Mouse (Mus musculus): ENCODE data around the gene Saa4.
"Not testable (repeated sequence)": the region's sequence is repeated elsewhere in the genome, so short reads cannot be mapped to it uniquely, and the experiment has no call there.

Saa4 gene

GRCm38 (mm10) chr7:46732458-46732857 is at the start of gene Saa4:
Gene Saa4 (minus strand): TSS chr7:46732603.
- no peak for DNase-seq (ENCODE audit: low spot score)

- peak; percentile 45 for DNase-seq (ENCODE audit: low spot score)
Observed at GRCm38 (mm10) chr7:46770706-46771105, 38.3 kb upstream of the Saa4 start.

DNA sequence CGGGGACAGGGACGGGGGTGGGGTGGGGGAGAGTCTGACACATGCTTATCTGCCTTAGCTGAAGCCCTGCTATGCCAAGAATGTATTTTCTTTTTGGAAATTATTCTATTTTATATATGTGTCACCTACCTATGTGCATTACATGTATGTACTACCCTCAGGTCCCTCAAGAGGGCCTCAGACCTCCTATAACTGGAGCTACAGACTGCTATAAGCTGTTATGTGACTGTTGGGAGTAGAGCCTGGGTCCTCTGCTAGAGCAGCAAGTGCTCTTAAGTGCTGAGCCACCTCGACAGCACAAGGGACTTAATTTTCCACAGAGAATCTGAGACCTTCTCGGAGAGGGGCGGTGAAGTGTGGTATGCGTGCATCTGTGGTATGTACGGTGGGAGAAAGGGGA is 36.0 kb upstream of the Saa4 start:
- DNase-seq (ENCODE audit: low spot score) = no peak

- DNase-seq (ENCODE audit: low spot score) = no peak
Observed at GRCm38 (mm10) chr7:46767371-46767770, 35.0 kb upstream of the Saa4 start.

DNA sequence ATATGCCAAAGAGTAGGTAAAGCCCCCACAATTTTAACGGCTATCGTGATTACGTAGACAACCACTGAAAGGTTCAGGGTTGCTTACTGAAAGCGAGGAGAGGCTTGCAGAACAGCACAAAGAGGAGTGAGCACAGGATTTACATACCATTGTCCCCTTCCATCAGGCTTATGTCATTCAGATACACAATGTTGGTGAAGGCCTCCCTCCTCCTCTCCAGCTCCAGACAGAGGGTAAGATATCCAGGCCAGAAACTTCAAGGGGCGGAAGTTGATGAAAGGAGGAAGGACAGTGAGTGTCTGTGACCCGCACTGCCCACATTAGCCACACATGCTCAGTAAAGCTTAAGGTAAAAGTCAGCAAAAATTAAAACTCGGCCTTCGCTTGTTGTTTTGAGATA is 32.3 kb upstream of the Saa4 start:
- no peak for DNase-seq (ENCODE audit: low spot score)

DNA sequence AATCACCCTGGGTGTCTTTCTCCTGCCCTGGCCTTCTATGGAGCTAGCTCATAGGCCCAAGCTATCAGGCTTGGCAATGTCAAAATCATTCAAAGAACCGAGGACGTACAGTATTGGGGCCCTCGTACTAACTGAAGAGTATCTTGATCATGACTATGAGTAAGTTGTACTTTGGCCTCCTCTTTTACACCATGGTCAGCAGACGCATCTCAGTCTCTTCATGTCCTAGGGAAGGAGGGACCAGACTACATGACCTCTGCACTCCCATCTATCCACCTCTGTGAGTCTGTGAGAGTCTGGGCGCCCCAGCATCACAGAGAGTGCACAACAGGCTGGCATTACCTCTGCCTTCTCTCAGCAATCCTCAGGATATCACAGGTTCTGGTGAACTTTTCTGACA is 30.2 kb upstream of the Saa4 start:
- no peak for DNase-seq (ENCODE audit: low spot score)

- peak; percentile 10 for DNase-seq (ENCODE audit: low spot score)
Observed at GRCm38 (mm10) chr7:46761049-46761795, 28.8 kb upstream of the Saa4 start.

DNA sequence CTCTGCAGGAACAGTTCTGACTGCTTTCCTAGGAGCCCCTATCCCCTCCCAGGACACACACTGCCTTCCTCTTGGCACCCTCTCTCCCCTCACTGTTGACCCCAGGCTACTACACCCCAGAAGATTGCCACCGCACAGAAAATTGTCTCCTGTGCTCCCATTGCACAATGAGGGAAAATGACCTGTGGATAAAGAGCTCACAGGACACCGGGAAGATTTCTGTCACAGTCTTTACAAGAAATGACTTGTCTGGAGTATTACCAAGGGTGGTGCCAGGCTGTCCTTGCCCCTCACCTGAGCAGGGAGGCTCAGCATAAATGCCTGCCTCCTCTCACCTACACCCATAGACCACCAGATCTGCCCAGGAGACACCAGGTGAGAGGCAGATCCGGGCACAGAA is 19.1 kb upstream of the Saa4 start, which contains the start of gene Saa2:
Gene Saa2 (plus strand): TSS at position 301 of the 400 bp plus-strand sequence.
- DNase-seq (ENCODE audit: low spot score) = no peak

DNA sequence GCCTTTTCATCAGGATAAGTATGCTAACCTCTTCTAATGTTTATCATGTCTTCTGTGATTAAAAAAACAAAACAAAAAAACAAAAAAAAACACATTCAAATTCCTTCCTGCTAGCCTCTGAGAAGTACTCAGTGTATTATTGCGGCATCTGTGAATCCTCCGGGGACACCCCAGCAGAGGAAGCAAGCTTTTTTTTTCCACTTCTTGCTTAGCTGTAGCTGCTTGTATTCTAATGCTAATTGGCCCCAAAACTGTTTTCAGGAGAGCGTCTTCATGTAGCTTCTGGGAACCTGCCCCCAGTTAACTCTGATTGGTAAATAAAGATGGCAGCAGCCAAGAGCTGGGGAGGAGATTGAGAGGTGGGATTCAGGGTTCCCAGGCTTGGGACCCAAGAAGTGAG is 16.1 kb upstream of the Saa4 start:
- DNase-seq (ENCODE audit: low spot score) = no peak

DNA sequence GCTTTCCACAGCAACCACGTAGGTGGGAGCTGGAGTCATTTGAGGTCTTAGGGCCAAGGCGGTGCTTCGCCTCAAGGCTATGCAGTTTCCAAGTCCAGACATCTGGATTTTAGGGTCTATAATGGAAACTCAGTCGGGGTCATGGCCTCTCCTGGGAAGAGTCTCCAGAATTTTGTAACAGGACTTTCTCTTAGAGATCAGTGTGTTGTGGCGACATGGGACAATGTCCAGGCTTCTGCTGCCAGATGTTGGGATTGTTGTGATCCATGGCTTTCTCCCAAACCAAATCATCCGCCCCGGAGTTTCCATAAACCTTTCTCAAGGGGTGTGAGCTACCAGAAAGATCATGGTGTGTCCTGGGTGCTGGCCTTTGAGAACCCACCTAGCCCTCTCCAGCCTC is 14.0 kb upstream of the Saa4 start:
- DNase-seq (ENCODE audit: low spot score) = no peak

DNA sequence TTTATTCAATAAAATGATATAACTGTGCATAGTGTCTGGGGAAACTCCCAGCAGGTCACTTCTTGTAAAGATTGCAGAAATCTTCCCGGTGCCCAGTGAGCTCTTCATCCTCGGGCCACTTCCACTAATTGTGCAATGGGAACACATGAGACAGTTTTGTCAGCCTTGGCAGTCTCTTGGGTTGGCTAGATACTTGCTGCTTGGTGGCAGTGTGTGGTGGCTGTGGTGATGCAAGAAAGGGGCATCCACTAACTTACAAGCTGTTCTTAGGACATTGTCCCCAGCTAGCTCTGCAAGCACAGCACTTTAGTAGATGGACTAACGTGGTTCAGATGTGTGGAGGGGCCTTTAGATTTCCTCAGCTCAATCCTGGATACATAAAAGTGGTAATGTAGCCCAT is 13.4 kb upstream of the Saa4 start:
- DNase-seq (ENCODE audit: low spot score) = no peak

DNA sequence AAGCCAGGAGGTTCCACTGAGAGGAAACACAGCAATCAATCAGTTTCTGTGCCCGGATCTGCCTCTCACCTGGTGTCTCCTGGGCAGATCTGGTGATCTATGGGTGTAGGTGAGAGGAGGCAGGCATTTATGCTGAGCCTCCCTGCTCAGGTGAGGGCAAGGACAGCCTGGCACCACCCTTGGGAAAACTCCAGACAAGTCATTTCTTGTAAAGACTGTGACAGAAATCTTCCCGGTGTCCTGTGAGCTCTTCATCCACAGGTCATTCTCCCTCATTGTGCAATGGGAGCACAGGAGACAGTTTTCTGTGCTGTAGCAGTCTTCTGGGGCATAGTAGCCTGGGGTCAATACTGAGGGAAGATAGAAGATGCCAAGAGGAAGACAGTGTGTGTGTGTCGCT is 10.5 kb upstream of the Saa4 start, which contains the start of gene Saa1:
Gene Saa1 (minus strand): TSS at position 101 of the 400 bp plus-strand sequence.
- DNase-seq (ENCODE audit: low spot score) = not testable (repeated sequence)

DNA sequence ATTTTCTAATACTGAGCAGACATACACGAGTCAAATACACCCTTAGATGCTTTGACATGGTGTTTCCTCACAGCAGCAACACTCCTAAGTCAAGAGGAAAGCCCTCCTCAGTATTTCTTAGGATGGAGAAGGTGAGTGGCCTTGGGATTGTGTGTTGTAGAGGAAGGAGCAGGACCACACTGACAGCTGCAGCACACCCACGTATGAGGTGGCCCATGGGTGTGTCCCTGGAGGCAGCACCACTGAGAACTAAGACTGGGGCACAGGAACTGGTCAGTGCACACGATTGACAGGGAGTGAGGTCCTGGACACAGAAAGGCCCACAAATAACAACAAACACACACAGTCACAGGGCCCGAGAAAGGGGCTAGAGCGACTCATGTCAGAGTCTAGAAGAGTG is 7.6 kb upstream of the Saa4 start:
- DNase-seq (ENCODE audit: low spot score) = not testable (repeated sequence)

DNA sequence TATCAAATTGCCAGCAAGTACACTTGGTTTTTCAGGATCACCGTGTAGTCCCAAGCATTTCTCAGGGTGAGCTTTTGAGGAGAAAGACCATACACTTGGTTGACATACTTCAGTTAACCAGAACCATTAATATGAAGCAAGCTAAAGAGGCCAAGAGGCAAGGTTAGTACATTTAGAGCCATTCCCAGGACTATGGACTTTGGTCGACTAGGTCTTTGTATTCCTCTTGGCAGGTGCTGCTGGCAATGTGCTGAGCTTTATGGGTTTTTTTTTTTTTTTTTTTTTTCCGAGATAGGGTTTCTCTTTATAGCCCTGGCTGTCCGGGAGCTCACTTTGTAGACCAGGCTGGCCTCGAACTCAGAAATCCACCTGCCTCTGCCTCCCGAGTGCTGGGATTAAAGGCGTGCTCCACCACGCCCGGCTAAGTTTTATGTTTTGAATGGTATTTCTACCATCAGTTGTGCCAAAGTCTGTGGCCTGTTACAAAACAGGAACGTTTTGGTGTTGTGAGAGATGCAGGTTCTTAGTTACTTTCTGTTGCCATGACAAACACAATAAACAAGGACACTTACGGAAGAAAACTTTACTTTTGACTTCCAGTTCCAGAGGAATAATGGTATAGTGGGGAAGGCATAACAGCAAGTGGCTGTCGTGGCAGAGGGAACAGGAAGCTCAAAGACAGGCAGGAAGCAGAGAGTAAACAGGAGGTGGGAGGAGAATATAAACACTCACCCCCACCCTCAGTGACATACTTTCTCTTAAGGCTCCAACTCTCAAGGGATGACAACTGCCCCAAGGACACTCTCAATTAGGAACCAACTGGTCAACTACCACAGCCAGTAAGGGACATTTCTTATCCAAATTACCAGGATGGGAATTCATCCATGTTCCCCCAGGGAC is 6.4 kb upstream of the Saa4 start:
- no peak for DNase-seq (ENCODE audit: low spot score)

- no peak for DNase-seq (ENCODE audit: low spot score)
Observed at GRCm38 (mm10) chr7:46734983-46735382, 2.6 kb upstream of the Saa4 start.

DNA sequence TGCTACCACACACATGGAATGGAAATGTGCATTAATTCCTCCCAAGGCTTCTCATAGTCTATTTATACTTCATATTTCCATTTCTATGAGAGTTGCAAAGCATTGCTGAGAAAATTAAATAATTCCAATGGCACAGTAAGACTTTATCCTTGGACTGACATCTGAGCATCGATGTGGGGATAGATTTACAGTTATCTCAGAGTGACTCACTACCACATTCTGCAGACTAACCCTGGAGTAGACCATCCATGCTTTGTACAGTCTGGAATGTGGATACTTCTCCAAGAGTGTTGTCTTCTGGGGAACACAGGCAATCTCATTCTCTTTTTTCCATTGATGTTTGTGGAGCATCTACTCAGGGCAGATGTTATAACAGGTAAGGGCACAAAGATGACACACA is 4.8 kb downstream of the Saa4 start:
- no peak for DNase-seq (ENCODE audit: low spot score)

- no peak for DNase-seq (ENCODE audit: low spot score)
Observed at GRCm38 (mm10) chr7:46724396-46724795, 8.0 kb downstream of the Saa4 start.

GRCm38 (mm10) chr7:46723849-46724248 is 8.6 kb downstream of the Saa4 start:
- no peak for DNase-seq (ENCODE audit: low spot score)

DNA sequence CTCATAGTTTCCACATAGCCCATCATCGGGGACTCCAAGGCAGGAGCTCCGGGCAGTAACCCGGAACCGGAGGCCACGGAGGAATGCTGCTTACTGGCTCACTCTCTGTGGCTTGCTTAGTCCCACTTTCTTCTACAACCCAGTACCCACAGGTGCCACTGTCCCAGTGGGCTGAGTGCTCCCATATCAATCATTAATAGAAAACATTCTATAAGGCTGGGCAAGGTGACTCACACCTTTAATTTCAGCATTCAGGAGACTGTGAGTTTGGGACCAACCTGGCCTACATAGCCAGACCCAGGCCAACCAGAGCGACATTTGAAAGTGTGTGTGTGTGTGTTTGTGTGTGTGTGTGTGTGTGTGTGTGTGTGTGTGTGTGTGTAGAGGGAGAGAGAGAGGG is 9.0 kb downstream of the Saa4 start:
- no peak for DNase-seq (ENCODE audit: low spot score)

DNA sequence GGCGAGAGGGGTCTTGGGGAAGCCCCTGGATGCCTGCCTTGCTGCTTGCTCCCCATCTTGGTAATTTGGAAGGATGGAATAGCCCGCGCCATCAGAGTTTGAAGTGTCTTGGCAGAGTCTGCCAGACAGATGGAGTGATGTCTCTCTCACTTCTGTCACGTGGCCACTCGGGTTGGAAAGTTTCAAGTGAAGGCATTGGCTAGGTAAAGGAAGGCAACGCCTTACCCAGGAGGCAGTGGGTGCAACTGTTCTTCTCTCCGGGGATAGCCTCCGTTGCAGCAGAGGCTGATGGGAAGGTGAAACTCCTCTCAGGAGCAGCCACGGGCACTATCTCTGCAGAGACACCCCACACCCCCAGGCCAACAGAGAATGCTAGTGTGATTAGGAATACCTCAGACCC is 11.9 kb downstream of the Saa4 start:
- DNase-seq (ENCODE audit: low spot score) = no peak

DNA sequence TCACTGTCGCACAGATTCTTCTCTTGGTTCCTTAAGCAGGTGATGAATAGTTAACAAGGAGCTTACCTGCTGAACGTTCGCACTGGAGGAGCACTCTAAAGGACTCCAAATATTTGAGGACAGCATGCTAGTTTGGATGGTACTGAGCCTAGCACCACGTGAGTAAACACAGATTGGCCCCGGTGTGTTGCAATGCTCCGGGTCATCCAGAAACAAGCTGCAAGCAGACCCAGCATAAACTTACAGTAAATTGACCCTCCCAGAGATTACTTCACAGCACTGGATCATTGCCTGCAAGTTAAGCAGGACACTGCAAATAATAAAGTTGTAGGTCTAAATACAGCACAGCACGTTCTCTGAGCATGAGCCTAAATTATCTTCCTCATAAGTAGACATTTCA is 12.9 kb downstream of the Saa4 start:
- DNase-seq (ENCODE audit: low spot score) = no peak

- DNase-seq (ENCODE audit: low spot score) = no peak
Observed at GRCm38 (mm10) chr7:46718591-46719270, 13.7 kb downstream of the Saa4 start.

- no peak for DNase-seq (ENCODE audit: low spot score)
Observed at GRCm38 (mm10) chr7:46716897-46717296, 15.5 kb downstream of the Saa4 start.

All from c-Kit-positive CD71-positive TER-119-positive erythroid progenitor cells, embryonic 14.5 days (primary cell).